Mouse (Mus musculus): ENCODE results near the gene Tbk1.

DNA sequence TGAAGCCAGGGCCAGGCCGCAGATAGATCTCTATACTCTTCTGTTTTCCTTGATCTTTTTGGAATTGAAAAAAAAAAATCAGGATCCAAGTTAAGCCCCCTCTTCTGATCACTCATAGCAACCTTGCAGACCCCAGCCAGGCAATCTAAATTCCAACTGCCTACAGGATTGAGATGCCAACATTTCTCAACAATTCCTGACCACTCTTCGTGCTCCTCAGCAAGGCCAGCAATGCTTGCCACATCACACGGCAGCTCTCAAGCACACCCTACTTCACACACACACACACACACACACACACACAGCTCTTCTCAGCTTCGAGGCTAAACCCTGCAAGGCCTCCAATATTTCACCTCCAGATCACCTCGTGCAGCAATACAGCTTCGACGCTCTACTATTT is 37.1 kb upstream of the Tbk1 start:
- no peak for TF ChIP-seq POLR2A (IDR thresholded peaks at IDR 0.05; ENCODE audit: borderline replicate concordance, extremely low read depth, insufficient read depth, insufficient read length, poor library complexity, severe bottlenecking)
- TF ChIP-seq CTCF (IDR thresholded peaks at IDR 0.05; ENCODE audit: borderline replicate concordance, extremely low read depth, insufficient read depth, insufficient read length) = no peak

Data from brain, embryonic 14.5 days (tissue).